Mouse (Mus musculus) megakaryocyte progenitor cell, adult 5-6 weeks (primary cell): ENCODE data around the gene Adar. TPM values are rescaled to one million over a fixed set of nuclear protein-coding genes. Genes with fewer than 3 reads are reported as not detected.

Experiments
- ATAC-seq: replicated peaks from 2 replicates; pipeline ENCODE4 v1.8.0; 2016; ENCODE audit warnings: mild to moderate bottlenecking, moderate TSS enrichment, inconsistent platforms; ENCODE audit not compliant: poor library complexity
- total RNA-seq, 2 experiments: library from RNA; stranded (forward) in 1 of 2; stranded (reverse) in 1 of 2; fragments of 157-497, 149-512 nt in 1 of 2; fragments of 200-1000 nt in 1 of 2; gene quantifications; 2 replicates each; pipeline versions ENCODE4 v1.2.3 to v1.2.4; 2015 to 2017

The Adar gene
- total RNA-seq (2015) (20.4 and 23.7 TPM in 2 replicates), total RNA-seq (2017) (23.2 and 29.9 TPM in 2 replicates)

- ATAC-seq: peak; percentile 93
Measured at GRCm38 (mm10) chr3:89714359-89715206, at the start of gene Adar. Gene Adar, plus strand, starts transcription at chr3:89715022.

DNA sequence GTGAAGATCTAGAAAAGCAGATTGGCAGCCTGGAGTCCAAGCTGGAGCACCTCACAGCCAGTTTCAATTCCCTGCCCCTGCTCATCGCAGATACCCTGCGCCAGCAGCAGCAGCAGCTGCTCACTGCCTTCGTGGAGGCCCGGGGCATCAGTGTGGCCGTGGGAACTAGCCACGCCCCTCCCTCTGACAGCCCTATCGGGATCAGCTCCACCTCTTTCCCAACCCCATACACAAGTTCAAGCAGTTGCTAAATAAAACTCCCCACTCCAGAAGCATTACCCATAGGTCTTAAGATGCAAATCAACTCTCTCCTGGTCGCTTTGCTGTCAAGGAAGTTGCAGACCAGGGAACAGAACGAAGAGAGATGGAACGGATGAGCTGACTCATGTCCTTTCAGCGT is 47.7 kb upstream of the Adar start:
- ATAC-seq: no peak

GRCm38 (mm10) chr3:89671334-89671733 is 43.5 kb upstream of the Adar start:
- ATAC-seq: no peak

GRCm38 (mm10) chr3:89672573-89673317 is 42.1 kb upstream of the Adar start:
- peak; percentile 48; the same call in 1 of the 2 replicates for ATAC-seq

DNA sequence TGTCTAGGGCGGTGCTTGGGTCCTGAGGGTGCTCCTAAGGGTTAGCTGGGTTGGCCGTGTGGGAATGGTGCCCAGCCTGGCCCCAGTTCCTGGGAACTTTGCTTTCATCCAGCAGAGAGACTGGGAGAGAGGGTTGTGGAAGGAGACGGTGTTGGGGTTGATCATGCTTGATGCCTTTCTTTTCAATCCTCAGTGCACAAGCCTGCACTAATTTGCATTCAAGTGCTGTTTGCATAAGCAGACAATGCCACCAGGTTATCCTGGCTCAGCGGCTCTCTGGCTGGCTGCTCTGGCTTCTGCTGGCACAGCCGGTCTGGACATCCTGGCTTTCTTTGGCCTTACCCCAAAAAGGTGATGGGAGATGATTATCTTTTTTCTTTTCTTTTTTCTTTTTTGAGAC is 37.2 kb upstream of the Adar start:
- ATAC-seq: no peak

DNA sequence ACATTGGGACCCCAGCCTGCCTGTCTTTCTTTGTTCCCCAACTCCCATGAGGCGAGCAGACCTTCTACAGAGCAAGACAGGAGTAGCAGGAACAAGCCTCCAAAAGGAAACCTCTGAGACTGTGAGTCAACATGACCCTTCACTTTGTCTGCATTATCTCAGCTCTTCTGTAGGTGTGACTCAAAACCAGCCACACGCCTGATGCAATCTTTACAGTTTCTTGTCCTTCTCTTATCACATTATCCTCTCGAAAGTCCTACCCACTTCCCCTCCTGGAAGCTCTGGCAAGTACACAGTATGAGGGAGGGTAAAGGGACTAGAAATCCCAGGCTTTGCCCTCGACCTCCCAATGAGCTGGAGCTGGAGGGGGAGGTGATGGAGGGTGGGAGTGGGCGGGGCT is 28.8 kb upstream of the Adar start:
- ATAC-seq: no peak

DNA sequence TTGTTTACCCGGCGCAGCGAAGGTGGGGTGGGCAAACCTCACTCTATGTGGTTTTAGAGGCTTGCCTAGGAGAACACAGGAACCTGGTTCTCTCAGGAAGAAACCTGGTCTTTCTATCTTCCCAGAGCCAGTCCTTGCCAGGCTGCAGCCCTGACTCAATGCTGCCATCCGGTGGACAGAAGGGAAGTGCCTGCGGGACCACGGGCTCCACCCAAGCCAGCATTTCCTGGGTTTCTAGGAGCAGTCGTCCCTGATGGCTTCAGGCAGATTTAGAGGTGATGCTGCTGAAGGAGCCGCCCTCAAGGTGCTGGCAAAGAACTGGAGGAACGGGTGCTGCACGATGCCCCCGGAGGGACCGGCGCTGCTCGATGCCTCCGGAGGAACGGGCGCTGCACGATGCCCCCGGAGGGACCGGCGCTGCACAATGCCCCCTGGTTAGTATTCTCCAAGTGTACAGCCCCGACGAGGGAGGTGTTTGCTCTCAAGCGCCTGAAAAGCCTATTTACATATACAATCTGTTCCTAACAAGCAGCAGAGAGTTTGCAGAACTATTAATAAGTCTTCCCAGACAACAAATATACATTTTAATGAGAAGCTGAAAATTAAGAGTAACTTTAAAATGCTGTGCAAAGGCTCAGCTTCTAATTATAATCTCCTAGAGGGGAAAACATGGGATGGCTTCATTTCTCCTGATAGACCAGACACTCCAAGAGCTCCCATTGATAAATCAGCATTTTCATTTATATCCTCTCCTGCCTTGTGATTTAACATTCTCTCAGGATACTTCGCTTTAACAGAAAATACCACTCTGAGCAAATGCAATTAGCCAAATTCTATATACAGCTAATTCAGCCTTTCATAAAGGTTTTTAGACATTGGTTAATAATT is 25.9 kb upstream of the Adar start:
- ATAC-seq: peak; percentile 95

GRCm38 (mm10) chr3:89691776-89692175 is 23.0 kb upstream of the Adar start:
- ATAC-seq: no peak

- ATAC-seq: no peak
Measured at GRCm38 (mm10) chr3:89696152-89696821, 18.5 kb upstream of the Adar start.

- ATAC-seq: no peak
Measured at GRCm38 (mm10) chr3:89698958-89699357, 15.9 kb upstream of the Adar start.

- no peak for ATAC-seq
Measured at GRCm38 (mm10) chr3:89700461-89700860, 14.4 kb upstream of the Adar start.

DNA sequence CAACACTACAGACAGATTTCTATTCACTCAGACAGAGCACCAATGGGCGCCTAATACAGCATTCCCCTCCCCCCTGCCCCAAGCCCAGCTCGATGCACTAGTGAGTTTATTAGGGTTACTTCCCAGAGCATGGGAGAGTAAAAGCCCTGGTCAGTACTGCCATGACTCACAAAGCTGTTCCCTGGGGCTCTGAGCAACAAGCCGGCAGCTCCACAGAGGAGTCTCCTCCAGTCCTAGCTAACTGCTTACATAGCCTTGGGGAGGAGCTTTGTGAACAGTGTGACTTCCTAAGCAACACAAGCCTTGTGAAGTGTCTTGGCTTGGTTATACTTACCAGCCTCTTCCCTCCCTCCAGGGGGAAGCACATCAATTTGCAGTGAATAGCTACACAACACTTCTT is 11.2 kb upstream of the Adar start:
- no peak for ATAC-seq

- ATAC-seq: no peak
Measured at GRCm38 (mm10) chr3:89704064-89704463, 10.8 kb upstream of the Adar start.

- peak; percentile 28; the same call in 1 of the 2 replicates for ATAC-seq
Measured at GRCm38 (mm10) chr3:89715207-89715966, 565 bp downstream of the Adar start.

DNA sequence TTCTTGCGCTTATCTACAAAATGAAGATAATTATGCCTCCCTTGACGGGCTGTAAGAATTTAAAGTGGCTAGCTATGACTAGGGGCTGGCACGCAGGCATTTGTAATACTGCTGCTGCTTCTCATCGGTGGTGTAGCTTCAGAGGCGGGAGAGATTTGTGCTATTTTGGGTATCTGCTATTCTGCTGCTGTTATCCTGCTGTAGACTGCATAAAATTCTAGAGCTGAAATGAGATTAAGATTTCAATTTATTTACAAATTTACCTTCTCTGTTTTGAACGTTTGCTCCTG is 1.1 kb downstream of the Adar start:
- ATAC-seq: no peak

DNA sequence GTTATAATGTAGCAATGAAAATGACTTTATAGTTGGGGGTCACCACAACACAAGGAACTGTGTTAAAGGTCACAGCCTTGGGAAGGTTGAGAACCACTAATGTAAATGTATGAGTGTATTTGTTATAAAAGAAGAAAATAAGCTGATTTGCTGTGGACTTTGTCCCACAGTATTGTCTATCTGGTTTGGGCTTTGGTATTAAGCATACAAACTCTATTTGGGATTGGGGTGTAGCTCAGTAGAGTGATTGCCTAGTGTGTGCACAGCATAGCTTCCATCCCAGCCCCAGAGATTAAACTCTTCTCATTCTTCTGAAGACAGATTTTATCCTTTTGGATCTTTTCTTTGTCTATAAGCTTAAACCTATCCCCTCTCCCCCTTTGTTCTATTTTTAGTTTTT is 7.2 kb downstream of the Adar start:
- no peak for ATAC-seq

GRCm38 (mm10) chr3:89723400-89724084 is 8.7 kb downstream of the Adar start:
- no peak for ATAC-seq

DNA sequence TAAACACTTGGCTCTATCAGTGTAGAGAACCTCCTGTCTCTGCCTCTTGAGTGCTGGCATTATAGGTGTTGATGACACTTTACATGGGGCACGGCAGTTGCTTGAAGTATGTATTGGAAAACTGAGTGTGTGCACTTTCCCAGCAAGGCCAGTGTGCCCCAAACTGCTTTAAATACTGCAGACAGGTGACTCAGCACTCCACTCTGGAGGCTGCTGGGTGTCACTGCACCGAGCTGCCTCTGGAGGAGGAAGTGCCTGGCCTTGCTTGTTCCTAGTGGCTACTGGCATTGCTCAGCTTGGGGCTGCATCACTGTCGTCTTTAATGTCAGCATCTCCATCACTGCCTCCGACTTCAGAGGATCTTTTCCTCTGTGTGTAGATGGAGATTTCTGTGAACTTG is 12.2 kb downstream of the Adar start:
- ATAC-seq: peak; percentile 76

DNA sequence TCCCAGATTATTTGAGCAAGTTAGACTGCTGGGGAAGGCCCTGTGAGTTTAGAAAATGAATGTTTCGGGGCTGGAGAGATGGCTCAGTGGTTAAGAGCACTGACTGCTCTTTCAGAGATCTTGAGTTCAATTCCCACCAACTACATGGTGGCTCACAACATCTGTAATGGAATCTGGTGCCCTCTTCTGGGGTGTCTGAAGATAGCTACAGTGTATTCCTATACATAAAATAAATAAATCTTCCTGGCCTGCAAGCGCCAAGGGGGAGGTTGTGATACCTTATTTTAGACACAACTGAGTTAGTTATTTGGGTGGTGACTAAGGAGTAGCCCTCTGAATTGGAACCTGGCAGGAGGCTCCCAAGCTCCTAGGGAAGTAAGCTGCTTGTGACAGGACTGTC is 14.0 kb downstream of the Adar start:
- ATAC-seq: no peak
